Mouse (Mus musculus): Measurements from ENCODE around the gene Pex11g. TPM values are rescaled to one million over a fixed set of nuclear protein-coding genes. Genes with fewer than 3 reads are reported as not detected.

Pex11g gene
- polyA plus RNA-seq, 1 experiment from 2014 or later: 11.6 TPM

DNA sequence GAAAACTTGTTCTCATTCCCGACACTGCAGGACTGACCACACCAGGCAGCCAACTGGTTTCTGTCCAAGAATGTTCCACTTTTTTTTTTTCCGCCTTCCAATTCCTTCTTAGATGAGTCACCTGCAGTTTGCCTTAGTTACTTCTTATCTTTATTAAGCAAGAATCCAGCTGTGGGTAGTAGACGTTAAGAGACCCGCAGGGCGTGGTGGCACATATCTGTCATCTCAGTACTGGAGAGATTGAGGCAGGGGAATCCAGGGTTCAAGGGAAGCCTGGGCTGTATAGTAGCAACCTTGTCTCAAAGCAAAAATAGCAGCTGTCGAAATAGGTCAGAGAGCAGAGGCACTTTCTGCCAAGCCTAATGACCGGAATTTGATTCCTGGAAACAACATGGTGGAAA, 55.6 kb downstream of the Pex11g start:
- peak; percentile 84 for ATAC-seq (ENCODE audit: low FRiP score, low TSS enrichment)
- no peaks in the 10 kb centered on the region for H3K27me3 ChIP-seq (ENCODE audit: control insufficient read depth, insufficient read depth, low read length)
- WGBS: 41% methylated on average over 7 of the region's 7 CpGs

DNA sequence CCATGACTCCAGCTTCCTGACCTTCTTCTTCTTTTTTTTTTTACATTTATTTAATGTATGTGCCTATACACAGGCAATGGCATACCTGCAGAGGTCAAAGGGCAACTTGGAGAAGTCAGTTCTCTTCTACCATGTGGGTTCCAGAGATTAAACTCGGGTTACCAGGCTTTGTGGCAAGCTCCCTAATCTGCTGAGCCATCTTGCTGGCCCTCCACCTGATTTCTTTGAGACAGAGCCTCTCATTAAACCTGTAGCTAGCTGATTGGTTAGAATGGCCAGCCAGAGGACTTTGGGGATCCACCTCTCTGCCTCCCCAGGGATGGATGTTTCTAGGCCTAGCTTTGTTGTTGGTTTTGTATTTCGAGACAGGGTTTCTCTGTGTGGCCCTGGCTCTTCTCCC, 56.4 kb downstream of the Pex11g start:
- Histone ChIP-seq H3K9ac (ENCODE audit: low read length) (no peak overlapping the region), H3K27me3 (ENCODE audit: control insufficient read depth, insufficient read depth, low read length) (no peaks in the 10 kb centered on the region), H3K4me1 (replicated peaks; ENCODE audit: control insufficient read depth, insufficient read depth) (peaks cover 2% of the 10 kb centered on the region; the same call in 1 of the 2 replicates), H3K27ac (replicated peaks) (peak overlapping the region; percentile 61), H3K9me3 (ENCODE audit: control insufficient read depth, low read length) (no peaks in the 10 kb centered on the region), H3K36me3 (ENCODE audit: control insufficient read depth, insufficient read depth, low read length) (peaks cover 2% of the 10 kb centered on the region; the same call in 1 of the 2 replicates), H3K4me3 (ENCODE audit: low read depth, low read length) (no peak overlapping the region), H3K4me2 (replicated peaks; ENCODE audit: low read depth) (0 out of 2 replicates have a peak overlapping the region, but pooled peaks have one; percentile 9)
- ATAC-seq (ENCODE audit: low FRiP score, low TSS enrichment): no peak
- no peak for DNase-seq (ENCODE audit: low spot score)
- TF ChIP-seq EP300 (optimal IDR thresholded peaks at IDR 0.05) (no peak), CTCF (IDR thresholded peaks at IDR 0.05; ENCODE audit: low read depth) (no peak)
- WGBS: 72% methylated on average over 2 of the region's 2 CpGs

More for the DNA sequence above, 55.6 kb downstream of the Pex11g start:
- peaks cover 2% of the 10 kb centered on the region; the same call in 1 of the 2 replicates for H3K4me1 ChIP-seq (replicated peaks; ENCODE audit: control insufficient read depth, insufficient read depth)
- H3K4me2 ChIP-seq (replicated peaks; ENCODE audit: low read depth): no peak overlapping the region
- peak; percentile 68 for DNase-seq (ENCODE audit: low spot score)
- H3K9me3 ChIP-seq (ENCODE audit: control insufficient read depth, low read length): no peaks in the 10 kb centered on the region
- peaks cover 2% of the 10 kb centered on the region; the same call in 1 of the 2 replicates for H3K36me3 ChIP-seq (ENCODE audit: control insufficient read depth, insufficient read depth, low read length)
- H3K4me3 ChIP-seq (ENCODE audit: low read depth, low read length): no peak overlapping the region
- no peak overlapping the region for H3K9ac ChIP-seq (ENCODE audit: low read length)
- TF ChIP-seq EP300 (optimal IDR thresholded peaks at IDR 0.05): no peak
- no peak for TF ChIP-seq CTCF (IDR thresholded peaks at IDR 0.05; ENCODE audit: low read depth)
- H3K27ac ChIP-seq (replicated peaks): peak overlapping the region; percentile 61

DNA sequence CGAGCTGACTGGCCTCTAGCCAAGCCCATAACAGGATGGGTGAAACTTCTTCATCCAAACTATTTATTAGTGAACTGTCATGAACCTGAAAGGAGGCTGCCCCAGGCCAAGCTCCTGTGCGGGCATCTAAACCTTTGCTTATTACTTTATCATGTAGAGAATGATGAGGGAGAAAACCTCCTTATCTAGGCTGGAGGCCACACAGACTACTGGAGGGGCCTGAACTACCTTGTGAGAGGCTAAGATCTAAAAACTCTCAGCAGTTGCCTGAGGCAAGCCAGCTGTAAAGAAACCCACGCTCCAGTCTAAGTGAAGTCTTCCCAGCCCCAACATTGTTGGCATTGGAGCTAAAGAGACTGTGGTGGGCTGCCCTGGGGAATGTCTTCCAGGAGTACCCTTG, 60.1 kb downstream of the Pex11g start:
- 63% methylated on average over 3 of the region's 3 CpGs for WGBS
- ATAC-seq (ENCODE audit: low FRiP score, low TSS enrichment) (no peak), DNase-seq (ENCODE audit: low spot score) (no peak)
- H3K4me2 ChIP-seq (replicated peaks; ENCODE audit: low read depth): no peak overlapping the region
- H3K4me1 ChIP-seq (replicated peaks; ENCODE audit: control insufficient read depth, insufficient read depth): peaks cover 2% of the 10 kb centered on the region; the same call in 1 of the 2 replicates
- H3K9me3 ChIP-seq (ENCODE audit: control insufficient read depth, low read length): no peaks in the 10 kb centered on the region
- peaks cover under 1% of the 10 kb centered on the region; the same call in 1 of the 2 replicates for H3K36me3 ChIP-seq (ENCODE audit: control insufficient read depth, insufficient read depth, low read length)
- peak overlapping the region; percentile 18; the same call in 1 of the 2 replicates for H3K27ac ChIP-seq (replicated peaks)
- no peak overlapping the region for H3K4me3 ChIP-seq (ENCODE audit: low read depth, low read length)
- H3K27me3 ChIP-seq (ENCODE audit: control insufficient read depth, insufficient read depth, low read length): no peaks in the 10 kb centered on the region
- no peak overlapping the region for H3K9ac ChIP-seq (ENCODE audit: low read length)
- no peak for TF ChIP-seq CTCF (IDR thresholded peaks at IDR 0.05; ENCODE audit: low read depth)
- no peak for TF ChIP-seq EP300 (optimal IDR thresholded peaks at IDR 0.05)

Other genes starting within 250 kb of the Pex11g start
- 20.9 and 24.2 TPM in 2 replicates for gene Insr, start 188.1 kb downstream of the Pex11g start, polyA plus RNA-seq (2015; fragmentation: Nextera tagmentation; extraction: Ambion mirVana)
- gene A430078G23Rik, start 114.3 kb downstream of the Pex11g start, polyA plus RNA-seq (2015; fragmentation: Nextera tagmentation; extraction: Ambion mirVana): 0.51 and 0.63 TPM in 2 replicates
- 5.5 TPM in 2 replicates for gene Arhgef18, start 74.7 kb downstream of the Pex11g start, polyA plus RNA-seq (2015; fragmentation: Nextera tagmentation; extraction: Ambion mirVana)
- gene Tex45, start 3.2 kb upstream of the Pex11g start, polyA plus RNA-seq (2015; fragmentation: Nextera tagmentation; extraction: Ambion mirVana): 0.46 and 1.1 TPM in 2 replicates
- gene Zfp358, start 25.5 kb upstream of the Pex11g start, polyA plus RNA-seq (2015; fragmentation: Nextera tagmentation; extraction: Ambion mirVana): 19.1 and 21.3 TPM in 2 replicates
- 24.7 and 28.4 TPM in 2 replicates for gene Mcoln1, start 32.8 kb upstream of the Pex11g start, polyA plus RNA-seq (2015; fragmentation: Nextera tagmentation; extraction: Ambion mirVana)
- gene Pnpla6, start 47.7 kb upstream of the Pex11g start, polyA plus RNA-seq (2015; fragmentation: Nextera tagmentation; extraction: Ambion mirVana): 15.4 and 16.0 TPM in 2 replicates
- 0.18 and 0.38 TPM in 2 replicates for gene C330021F23Rik, start 100.3 kb upstream of the Pex11g start, polyA plus RNA-seq (2015; fragmentation: Nextera tagmentation; extraction: Ambion mirVana)
- gene Camsap3, start 119.6 kb upstream of the Pex11g start, polyA plus RNA-seq (2015; fragmentation: Nextera tagmentation; extraction: Ambion mirVana): 14.2 and 20.1 TPM in 2 replicates
- 23.3 and 25.5 TPM in 2 replicates for gene Xab2, start 153.6 kb upstream of the Pex11g start, polyA plus RNA-seq (2015; fragmentation: Nextera tagmentation; extraction: Ambion mirVana)
- gene Pet100, start 153.9 kb upstream of the Pex11g start, polyA plus RNA-seq (2015; fragmentation: Nextera tagmentation; extraction: Ambion mirVana): 143 and 171 TPM in 2 replicates
- 0.25 TPM in 1 of 2 replicates, not detected in the other for gene Pcp2, start 157.9 kb upstream of the Pex11g start, polyA plus RNA-seq (2015; fragmentation: Nextera tagmentation; extraction: Ambion mirVana)
- 111 and 121 TPM in 2 replicates for gene Stxbp2, start 163.3 kb upstream of the Pex11g start, polyA plus RNA-seq (2015; fragmentation: Nextera tagmentation; extraction: Ambion mirVana)
- gene Retn, start 188.1 kb upstream of the Pex11g start, polyA plus RNA-seq (2015; fragmentation: Nextera tagmentation; extraction: Ambion mirVana): not detected in 2 replicates
- gene Mcemp1, start 198.1 kb upstream of the Pex11g start, polyA plus RNA-seq (2015; fragmentation: Nextera tagmentation; extraction: Ambion mirVana): 0.11 and 0.15 TPM in 2 replicates
- gene Fcor, start 204.7 kb upstream of the Pex11g start, polyA plus RNA-seq (2015; fragmentation: Nextera tagmentation; extraction: Ambion mirVana): 3.4 and 5.3 TPM in 2 replicates
- gene Trappc5, start 208.6 kb upstream of the Pex11g start, polyA plus RNA-seq (2015; fragmentation: Nextera tagmentation; extraction: Ambion mirVana): 26.6 and 27.9 TPM in 2 replicates
- 0.44 and 0.47 TPM in 2 replicates for gene Fcer2a, start 226.5 kb upstream of the Pex11g start, polyA plus RNA-seq (2015; fragmentation: Nextera tagmentation; extraction: Ambion mirVana)

Measured in stomach, postnatal 0 days (tissue).